Mouse (Mus musculus) CD4-positive, CD25-positive, alpha-beta regulatory T cell, adult 4 months (primary cell): ENCODE data around the gene Tmed2. TPM values are rescaled to one million over a fixed set of nuclear protein-coding genes. Genes with fewer than 3 reads are reported as not detected.
"Not testable (repeated sequence)": the region's sequence is repeated elsewhere in the genome, so short reads cannot be mapped to it uniquely, and the experiment has no call there.

Experiments used
- ATAC-seq: one replicate; pipeline ENCODE4 v1.8.0; 2017
- polyA plus RNA-seq, 2 experiments: library from polyadenylated mRNA; unstranded; fragments of 100-300 nt; shearing (Covaris generic); gene quantifications; one replicate each; pipeline ENCODE4 v1.2.1; 2017

Gene Tmed2
- 10 to 100 TPM; 35.7 to 51.2 TPM for polyA plus RNA-seq

DNA sequence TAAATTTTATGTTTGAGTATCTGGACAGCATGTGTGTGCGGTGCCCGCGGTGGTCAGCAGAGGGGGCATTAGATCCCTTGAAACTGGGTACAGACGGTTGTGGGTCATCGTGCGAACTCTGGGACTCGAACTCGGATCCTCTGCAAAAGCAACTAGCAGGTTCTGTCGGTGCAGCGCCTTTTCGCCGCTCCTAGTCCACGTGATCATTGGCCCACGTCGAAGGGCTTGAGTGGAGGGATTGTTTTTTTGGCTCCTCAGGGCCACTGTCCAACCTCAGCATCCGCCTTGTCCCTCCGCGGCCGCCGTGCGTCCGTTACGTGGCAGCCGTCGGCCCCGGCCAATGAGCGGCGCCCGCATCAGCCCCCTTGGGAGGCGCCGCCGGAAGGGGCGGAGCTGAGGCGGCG lies at the start of gene Tmed2:
Gene Tmed2, plus strand, starts transcription at position 313 of the 404 bp plus-strand sequence.
- ATAC-seq: peak; percentile 91

DNA sequence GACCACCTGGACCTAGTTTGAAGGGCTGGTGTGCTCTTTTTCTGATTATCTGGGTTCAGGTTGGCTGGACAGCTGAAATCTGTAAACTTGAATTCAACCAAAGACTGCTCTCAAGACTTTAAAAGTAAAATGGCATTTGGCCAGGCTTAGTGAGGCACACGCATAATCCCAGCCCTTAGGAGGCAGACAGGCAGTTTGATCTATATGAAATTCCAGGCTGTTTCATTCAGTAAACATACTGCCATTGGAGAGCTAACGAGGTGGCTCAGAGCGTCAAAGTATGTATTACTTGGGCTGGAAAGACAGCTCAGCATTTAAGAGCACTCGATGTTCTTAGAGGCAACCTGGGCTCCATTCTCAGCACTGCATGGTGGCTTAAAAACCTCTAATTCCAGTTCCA lies 48.8 kb upstream of the Tmed2 start:
- ATAC-seq: no peak

DNA sequence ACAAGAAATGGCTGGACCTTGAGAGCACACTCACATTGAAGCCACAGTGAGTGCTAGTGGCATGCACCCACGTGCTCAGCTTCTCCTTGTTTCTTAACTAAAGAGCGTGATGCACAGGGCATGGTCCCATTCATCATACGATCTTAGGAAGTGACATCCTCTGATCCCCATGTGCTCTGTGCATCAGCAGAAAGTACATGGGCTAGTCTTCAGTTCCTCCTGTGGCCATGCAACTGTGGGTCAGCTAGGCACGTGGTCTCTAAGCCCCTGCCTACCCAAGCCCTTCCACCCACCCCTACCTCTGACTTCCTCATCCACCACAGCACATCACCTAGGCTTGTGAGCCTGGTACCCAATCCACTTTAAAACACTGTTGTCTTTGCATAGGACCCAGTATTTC lies 47.9 kb upstream of the Tmed2 start:
- no peak for ATAC-seq

DNA sequence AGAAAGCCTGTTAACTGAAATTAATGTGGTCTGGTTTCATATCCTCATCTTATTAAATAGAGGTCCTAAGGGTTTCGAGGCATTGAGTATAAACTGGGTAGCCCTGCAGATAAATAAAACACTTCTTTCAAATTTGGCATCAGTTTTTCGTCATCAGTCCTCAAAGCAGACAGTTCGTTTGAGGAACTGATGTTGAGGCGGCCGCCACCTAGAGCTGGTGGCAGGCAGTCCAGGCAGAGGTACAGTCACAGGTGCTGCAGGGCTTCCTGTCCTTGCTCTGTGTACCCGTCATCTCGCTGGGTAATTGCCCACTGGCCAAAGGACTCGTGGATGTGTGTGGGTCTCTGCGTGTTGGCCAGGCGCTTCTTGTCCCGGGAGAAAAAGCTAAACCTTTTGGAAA lies 47.0 kb upstream of the Tmed2 start:
- no peak for ATAC-seq

DNA sequence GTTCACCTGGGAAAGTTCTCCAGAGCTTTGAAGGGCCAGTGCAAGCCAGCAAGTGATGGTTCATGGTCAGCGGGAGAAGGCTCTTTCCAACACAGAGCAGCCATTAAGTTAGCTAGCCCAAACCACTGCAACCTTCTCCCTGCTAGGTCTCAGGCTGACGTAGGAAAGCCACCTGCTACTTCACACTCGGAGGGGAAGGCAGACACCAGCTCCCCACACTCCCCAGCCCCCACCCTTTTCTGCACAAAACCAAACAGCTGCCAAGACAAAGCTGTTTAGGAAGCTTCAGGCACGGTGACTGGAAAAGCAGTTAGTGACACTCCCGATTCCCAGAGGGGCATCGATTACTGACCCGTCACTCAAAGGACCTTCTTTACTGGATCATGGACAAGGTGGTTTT lies 44.9 kb upstream of the Tmed2 start:
- ATAC-seq: no peak

DNA sequence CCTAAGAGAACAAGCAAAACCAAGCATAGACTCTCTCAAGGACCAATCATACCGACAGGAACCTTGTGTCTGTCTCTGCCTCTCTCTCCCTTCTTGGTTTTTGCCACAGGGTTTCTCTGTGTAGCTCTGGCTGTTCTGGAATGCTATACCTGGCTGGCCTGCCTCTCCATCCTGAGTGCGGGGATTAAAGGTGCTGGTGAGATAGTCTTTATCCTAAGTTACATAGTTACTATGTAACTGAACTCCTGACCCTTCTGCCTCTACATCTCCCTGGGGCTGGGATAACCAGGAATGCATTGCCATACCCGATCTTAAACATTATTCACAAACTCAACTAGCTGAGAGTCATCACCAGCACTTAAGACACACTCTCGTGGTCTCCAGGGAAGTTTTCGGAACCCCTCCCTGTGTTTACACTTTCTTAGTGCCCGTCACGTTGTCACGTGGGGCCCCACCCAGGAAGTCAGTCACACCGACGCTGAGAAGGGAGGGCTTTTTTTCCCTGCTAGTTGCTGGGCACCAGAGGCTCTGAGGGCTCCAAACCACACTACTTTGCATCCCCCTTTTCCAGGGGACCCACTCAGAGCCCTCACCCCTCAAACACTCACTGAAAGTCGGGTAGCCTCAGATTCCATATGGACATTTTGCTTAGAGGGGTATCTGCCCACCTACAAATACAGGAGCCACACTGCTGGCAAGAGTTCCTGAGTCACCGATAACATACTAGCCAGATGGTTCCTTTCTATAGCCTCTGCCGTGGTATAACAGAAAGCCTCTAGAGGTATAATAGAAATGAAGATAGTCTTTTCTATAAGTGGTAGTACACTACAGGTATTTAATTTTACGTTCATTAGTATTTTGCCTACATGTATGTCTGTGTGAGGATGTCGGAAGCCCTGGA lies 43.6 kb upstream of the Tmed2 start:
- ATAC-seq: peak; percentile 95

DNA sequence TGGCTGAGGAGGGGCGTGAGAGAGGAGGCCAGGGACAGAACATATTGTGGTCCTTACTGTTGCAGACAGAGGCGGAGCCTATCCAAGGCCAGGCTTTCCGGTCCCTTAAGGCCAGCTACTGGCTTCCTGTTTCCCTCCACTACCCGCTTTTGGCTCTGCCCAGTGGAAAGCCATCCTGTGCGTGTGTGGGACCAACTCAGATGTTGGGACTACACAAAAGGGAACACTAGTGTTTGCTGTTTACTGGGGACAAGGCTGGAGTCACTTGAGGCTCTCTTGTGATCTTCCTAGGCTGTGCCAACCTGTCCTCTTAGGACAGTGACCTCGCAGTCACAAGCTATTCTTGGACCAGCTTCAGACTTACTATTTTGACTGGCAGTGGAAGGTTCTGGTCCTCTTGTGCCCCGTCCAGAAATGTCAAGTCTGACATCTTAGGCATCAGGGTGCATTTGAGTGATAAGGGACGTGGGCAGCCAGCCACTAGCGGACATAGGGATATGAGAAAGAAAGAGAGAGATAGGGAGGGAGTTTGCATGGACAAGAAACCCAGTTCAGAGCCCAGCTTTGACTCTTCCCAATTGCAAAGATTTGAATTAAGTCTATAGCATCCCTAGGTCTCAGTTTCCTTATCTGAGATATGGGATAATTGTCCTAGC lies 42.1 kb upstream of the Tmed2 start:
- no peak for ATAC-seq

DNA sequence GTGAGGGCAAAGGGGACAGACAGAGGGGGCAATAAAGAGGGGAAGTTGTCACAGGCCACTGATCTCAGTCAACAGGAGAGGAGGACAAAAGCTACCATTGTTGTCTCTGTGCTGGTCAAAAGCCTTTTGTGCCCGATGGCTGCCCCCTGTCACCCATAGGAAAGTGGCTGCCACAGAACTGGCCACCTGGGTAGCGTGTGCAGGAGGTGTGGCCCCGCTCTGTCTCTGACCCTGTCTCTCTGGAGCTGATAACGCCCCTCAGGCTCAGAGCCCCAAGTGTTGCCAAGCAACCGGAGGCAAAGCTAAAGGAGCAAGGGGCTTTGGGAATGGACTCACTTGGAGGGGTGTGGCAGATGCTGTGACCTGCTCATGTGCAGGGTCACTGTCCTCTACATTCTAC lies 41.5 kb upstream of the Tmed2 start:
- ATAC-seq: no peak

DNA sequence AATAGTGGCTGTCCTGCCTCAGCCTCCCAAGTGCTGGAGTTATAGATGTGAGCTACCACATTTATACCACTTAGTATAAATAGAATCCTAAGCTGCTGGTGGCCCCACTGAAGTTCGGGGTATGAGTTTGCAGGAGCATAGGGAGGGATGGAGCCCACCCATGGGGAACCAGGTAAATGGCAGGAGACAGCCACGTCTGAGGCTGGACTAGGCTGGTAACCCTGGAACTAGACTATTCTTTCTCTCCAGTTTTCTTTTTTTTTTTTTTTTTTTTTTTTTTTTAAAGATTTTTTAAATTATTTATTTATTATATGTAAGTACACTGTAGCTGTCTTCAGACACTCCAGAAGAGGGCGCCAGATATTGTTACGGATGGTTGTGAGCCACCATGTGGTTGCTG lies 40.5 kb upstream of the Tmed2 start:
- ATAC-seq: not testable (repeated sequence)

DNA sequence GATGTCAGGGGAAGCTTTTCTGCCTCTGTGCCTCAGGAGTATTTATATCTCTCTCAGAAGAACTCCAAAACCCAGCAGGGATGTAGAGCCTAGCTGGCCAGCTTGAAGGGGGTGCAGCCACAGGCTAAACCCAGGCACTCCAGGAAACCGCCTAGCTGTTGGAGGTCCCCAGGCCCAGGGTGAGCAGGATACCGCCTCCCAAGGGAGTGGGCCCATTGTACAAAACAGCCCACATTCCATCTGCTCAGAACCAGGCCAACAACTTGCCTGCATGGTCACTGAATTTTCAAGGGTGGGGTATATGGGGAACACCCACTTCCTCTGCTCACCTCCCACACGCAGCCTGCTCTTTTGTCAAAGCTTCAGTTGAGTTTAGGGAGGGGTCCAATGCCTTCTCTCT lies 39.9 kb upstream of the Tmed2 start:
- no peak for ATAC-seq

DNA sequence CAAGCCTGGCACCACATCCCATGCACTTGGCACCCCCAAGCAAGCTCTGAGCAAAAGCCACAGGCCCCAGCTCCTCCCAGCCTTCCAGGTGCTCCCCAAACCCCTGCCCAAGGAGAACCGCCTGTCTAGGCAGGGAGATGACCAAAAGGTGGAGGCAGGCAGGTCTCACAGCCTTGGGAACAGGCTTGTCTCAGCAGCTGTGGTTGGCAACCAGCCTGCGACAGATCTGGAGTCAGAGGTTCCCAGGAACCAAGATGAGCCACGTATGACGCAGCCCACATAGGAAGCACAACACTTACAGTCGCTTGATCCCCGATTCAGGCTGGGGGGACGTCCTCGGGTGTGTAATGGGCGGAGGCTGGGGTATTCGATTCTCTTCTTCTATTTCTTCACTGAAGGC lies 39.0 kb upstream of the Tmed2 start:
- no peak for ATAC-seq

DNA sequence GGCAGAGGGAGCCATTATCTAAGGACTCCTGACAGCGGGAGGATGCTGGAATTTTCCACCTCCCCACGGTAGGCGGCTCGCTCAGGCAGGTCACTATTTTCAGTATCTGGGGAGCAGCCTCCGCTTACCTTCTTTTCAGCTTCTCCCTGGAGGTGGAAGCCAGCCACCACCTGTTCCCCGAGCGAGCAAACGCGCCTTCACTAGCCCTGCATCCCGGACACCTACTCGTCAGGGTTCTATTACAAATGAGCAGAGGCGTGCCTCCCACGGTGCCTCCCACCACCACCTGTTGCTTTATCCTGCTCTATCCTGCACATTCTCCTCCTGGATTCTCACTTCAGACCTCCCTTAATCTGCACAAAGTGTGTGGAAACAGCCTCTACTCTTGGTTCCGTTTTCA lies 36.8 kb upstream of the Tmed2 start:
- ATAC-seq: no peak

DNA sequence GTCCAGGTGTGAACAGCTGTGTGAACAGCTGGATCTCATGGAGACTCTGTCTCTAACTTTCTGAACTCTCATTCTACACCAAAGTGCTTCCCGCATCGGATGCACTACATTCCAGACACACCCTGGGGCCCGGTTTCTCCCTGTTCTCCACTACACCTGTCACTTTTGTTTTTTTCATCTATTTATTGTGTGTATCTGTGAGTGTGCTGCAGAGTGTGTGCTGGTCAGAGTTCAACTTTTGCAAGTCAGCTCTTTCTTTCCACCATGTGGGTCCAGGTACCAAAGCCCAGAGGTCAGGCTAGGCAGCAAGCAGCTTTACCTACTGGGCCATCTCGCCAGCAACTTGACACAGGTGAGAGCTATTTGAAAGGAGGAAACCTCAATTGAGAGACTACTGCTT lies 35.3 kb upstream of the Tmed2 start:
- no peak for ATAC-seq

DNA sequence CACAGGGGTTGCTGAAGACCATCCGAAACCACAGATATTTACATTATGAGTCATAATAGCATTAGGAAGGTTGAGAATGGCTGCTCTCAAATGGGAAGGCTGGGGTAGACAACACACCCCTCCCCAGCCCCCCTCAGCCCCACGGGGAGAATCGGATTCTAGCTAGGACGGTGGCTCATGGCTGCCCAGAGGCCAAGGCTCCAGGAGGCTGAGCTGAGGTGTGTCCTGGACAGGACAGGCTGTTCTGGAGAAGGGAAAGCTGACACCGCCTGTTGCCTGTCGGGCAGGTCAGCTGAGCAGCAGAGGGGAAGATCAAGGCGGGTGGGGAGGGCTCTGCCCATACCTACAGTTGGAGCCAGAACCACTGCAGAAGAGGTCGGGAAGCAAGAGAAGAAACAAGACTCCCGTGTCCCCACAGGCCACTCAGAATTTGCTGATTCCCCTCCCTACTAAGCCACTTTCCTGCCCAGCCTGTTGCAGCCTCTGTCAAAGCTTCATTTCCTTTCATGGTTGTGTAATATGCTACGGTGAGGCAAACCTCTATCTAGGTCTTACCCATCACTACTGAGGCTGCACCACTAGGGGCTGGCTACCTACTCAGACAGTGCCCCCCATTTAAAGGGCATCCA lies 33.6 kb upstream of the Tmed2 start:
- no peak for ATAC-seq

DNA sequence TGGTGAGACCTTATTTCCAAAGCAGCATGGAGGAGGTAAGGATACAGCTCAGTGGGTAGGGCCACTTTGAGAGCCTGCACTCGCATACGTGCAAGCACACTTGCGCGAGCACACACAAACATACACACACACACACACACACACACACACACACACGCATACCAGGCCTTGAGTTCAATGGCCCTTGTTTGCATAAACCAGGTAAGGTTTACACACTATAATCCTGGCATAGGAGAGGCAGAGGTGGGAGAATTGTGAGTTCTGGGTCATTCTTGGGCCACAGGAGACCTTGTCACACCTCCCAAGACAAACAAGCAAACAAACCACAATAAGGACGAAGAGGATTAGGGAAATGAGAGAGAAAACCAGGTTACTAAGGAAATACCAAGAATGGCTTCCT lies 31.3 kb upstream of the Tmed2 start:
- no peak for ATAC-seq

DNA sequence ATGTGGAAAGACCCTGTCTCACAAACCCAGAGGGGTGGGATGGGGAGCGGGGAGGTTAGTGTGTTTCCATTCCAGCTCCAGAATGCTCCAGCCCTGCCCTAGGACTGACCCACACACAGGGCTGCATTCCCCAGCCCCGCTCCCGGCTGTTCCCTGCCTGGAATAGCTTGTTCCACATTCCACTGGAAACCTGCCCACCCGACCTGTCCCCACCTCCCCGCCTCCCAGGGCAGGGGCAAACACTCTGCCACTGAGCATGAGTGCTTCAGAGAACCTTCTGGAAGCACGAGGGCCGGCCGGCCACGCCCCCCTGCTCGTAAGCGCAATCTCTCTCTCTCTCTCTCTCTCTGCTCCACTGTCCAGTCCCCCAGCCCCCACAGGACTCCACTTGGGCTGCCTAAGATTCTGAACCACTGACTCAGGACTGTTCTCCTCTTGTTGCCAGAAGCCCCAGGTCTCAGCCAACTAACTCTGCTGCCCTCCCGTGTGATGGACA lies 30.7 kb upstream of the Tmed2 start:
- ATAC-seq: no peak

DNA sequence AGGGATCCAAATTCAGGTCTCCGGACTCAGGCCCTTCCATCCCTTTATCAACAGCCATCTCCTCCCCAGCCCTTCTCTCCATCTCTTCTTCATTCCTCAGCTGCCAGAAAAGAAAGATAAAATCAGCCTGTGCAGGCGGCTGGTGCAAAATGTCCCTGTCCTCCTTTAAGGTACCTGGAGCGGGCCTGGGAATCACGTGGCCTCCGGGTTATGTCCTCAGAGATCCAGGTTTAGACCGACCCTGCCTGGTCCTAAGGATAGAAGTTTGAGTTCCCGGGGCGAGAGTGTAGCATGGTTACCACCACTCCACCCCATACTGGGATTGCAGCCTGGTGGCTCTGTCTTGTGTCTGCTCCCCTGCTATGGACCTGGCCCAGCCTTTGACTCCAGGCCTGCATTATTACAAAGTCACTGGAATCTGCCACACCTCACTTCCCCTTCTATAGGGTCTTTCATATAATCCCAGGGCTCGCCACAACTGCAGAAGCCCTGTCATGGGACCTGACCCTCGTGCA lies 29.9 kb upstream of the Tmed2 start:
- ATAC-seq: no peak

DNA sequence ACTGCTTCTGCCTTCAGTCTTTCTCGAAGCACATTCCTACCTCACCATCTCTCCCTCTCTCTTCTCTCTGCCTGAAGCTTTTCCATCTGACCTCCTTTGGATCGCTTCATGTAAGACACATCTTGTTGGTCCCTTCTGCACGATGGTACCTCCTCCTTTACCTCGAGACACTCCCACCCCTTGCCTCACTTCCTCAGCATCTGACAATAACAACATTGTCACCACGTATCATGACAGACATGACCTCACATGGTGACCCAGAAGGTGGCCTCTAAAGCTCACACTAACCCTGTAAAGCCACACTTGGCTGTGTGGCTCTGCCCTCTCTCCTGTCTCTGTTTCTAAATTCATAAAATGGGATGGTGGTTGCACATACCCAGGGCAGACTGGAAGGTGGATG lies 24.7 kb upstream of the Tmed2 start:
- ATAC-seq: no peak

DNA sequence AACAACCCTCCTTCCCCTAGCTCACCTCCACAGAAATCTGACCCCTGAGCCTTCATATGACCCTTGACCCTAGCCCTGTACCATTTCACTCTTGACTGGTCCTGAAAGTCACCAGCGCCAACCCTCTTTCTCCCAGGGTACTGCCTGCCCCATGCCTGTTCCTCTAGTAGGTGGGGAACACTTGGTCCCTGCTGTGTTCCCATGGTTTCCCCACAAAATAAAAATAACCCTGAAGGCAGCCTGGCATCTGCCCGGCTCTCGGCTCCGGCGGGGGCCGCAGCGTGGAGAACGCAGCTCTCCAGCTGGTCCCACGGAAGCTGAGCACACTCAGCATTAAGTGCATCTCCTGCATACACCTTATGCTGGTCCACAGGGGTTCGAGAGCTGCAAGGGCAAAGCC lies 21.8 kb upstream of the Tmed2 start:
- no peak for ATAC-seq

DNA sequence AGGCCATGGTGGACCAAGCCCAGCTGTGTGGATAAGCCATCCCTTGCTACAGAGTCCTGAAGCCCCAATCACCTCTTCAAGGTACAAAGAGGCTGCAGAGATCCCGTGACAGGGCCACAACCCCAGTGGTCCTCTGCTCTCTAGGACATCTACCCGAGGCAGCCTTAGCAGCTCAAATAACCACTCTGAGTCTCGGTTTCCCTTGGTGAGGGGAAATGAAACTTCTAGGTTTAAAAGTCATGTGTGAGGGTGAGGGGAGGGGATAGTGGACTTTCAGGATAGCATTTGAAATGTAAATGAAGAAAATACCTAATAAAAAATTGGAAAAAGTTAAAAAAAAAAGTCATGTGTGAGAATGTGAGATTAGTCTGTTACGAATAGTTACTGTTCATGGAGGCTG lies 18.9 kb upstream of the Tmed2 start:
- ATAC-seq: no peak

DNA sequence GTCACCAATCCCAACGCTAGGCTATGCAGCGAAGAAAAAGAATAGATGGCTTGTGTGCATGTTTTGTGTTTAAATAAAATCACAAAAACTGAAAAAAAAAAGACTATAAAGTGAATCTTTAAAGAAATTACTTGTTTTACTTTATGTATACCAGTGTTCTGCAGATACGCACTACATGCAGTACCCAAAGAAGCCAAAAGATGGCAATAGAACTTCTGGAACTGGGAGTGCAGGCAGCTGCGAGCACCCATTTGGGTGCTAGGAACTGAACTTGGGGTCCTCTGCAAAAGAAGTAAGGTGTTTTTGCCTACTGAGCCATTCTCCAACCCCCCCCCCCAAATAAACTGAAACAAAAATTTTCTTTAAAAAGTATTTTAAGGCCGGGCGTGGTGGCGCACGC lies 17.5 kb upstream of the Tmed2 start:
- ATAC-seq: no peak

DNA sequence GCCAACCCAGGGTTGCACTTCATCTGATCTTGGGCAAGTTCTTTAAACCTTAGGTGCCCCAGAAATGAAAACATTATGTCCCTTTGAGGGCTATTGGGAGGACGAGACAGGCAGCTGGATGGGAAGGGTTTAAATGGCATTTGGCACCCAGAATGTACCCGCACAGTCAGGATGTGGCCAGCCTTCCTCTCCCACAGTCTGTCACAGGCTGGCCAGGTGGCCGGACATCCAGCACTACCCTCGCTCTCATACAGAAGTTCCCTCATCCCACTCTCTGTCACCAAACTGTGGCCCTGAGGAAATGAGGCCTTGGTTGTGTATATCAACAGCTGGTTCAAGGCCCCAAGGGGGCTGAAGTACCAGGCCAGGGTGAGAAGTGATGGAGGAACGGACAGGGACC lies 15.6 kb upstream of the Tmed2 start:
- no peak for ATAC-seq

DNA sequence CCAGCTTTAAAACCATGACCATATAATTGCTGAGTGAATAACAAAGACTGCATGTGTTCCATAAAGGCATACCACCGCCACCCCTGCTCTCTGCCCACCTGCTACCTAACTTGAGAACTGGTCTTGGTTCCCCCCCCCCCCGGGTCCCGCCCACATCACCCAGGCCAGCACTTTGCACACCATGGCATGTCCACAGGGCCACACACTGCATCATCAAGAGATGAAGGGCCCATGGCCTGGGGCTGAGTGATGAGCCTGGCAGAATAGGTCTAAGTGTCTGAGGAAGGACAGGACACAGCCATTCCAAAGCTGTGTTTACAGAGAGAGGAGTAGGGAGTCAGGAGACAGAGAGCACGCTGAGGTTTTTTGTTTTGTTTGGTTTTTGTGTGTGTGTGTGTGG lies 12.1 kb upstream of the Tmed2 start:
- no peak for ATAC-seq
